Mouse (Mus musculus): ENCODE measurements around the gene Wdr60. TPM values are rescaled to one million over a fixed set of nuclear protein-coding genes. Genes with fewer than 3 reads are reported as not detected.

The Wdr60 gene
- polyA plus RNA-seq, 1 experiment: 2.9 TPM

DNA sequence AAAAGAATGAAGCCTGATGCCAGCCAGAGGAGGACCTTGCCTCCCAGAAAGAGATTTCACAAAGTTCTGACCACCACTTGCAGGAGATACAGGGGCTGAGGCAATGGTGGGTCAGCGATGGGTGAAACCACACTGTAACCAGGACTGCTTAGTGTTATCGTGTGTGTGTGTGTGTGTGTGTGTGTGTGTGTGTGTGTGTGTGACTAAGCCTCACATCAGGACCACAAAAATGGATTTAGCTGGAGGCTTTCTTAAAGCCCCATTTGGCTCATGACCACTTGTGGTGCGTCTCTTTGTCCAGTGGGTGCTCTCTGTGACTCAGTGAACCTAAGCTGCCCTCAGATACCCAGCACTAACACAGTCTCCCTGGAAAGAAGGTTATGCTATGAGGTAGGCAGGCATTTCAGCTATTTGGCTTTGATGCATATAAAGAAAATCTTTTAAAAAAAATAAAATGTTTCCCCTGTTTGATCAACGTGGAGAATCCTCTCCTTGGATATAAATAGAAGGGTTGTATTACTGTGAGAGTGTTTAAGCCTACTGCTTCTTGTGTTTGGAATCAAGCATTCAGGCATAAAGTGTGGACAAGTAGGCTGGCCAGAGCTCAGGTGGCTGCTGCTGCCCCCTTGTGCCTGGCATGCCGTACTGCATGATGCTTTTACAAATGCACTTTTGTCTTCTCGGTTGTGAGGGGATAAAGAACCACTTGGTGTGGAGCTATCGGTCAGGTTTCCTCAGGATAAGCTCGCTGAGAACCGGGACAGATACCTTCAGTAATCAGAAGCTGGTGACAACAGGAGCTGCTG lies 60.4 kb downstream of the Wdr60 start:
- no peak for TF ChIP-seq POLR2A (IDR thresholded peaks at IDR 0.05; ENCODE audit: control insufficient read depth, extremely low read depth, insufficient read depth, low read length, poor library complexity)
- peak; percentile 82; the same call in 1 of the 2 replicates for TF ChIP-seq CTCF (IDR thresholded peaks at IDR 0.05; ENCODE audit: borderline replicate concordance, control insufficient read depth, extremely low read depth, insufficient read depth, low read length, poor library complexity)

GRCm38 (mm10) chr12:116198791-116199190 lies 64.0 kb downstream of the Wdr60 start:
- Histone ChIP-seq H3K4me3 (ENCODE audit: control insufficient read depth, insufficient read depth, low read length) (no peak overlapping the region), H3K36me3 (ENCODE audit: control insufficient read depth, insufficient read depth, low read length) (no peaks in the 10 kb centered on the region), H3K27ac (ENCODE audit: control insufficient read depth, insufficient read depth, low read length) (no peak overlapping the region; the same call in 1 of the 2 replicates), H3K27me3 (ENCODE audit: control insufficient read depth, insufficient read depth, low read length) (no peaks in the 10 kb centered on the region), H3K4me1 (replicated peaks; ENCODE audit: control insufficient read depth, insufficient read depth, low read length) (peaks cover 16% of the 10 kb centered on the region)
- peak; percentile 31 for DNase-seq
- WGBS: 76% methylated on average over 6 of the region's 6 CpGs
- TF ChIP-seq CTCF (IDR thresholded peaks at IDR 0.05; ENCODE audit: borderline replicate concordance, control insufficient read depth, extremely low read depth, insufficient read depth, low read length, poor library complexity) (no peak), POLR2A (IDR thresholded peaks at IDR 0.05; ENCODE audit: control insufficient read depth, extremely low read depth, insufficient read depth, low read length, poor library complexity) (no peak)

More for the DNA sequence above, 60.4 kb downstream of the Wdr60 start:
- Histone ChIP-seq H3K27me3 (ENCODE audit: control insufficient read depth, insufficient read depth, low read length) (no peaks in the 10 kb centered on the region), H3K27ac (ENCODE audit: control insufficient read depth, insufficient read depth, low read length) (no peak overlapping the region), H3K36me3 (ENCODE audit: control insufficient read depth, insufficient read depth, low read length) (no peaks in the 10 kb centered on the region), H3K4me3 (ENCODE audit: control insufficient read depth, insufficient read depth, low read length) (no peak overlapping the region), H3K4me1 (replicated peaks; ENCODE audit: control insufficient read depth, insufficient read depth, low read length) (peaks cover 16% of the 10 kb centered on the region)
- DNase-seq: peak; percentile 68
- 32% methylated on average over 9 of the region's 9 CpGs for WGBS

DNA sequence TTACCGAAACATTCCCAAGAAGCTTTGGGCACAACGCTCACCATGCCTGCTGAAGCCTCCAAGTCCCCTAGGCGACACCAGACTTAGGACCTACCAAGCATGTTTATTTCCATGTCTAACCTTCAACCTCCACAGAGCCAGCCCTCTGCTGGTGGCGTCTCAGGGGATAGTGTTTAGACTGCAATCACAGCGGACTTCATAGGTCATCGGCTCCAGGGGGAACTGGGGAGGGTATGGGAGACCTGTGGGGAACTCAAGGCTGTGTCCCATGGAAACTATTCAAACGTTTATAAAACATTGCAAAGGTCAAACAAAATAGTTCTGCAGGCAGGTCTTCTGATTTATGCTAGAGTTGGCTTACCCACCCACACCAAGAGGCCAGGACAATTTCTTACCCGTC lies 66.6 kb downstream of the Wdr60 start:
- Histone ChIP-seq H3K27ac (ENCODE audit: control insufficient read depth, insufficient read depth, low read length) (no peak overlapping the region), H3K4me3 (ENCODE audit: control insufficient read depth, insufficient read depth, low read length) (no peak overlapping the region), H3K4me1 (replicated peaks; ENCODE audit: control insufficient read depth, insufficient read depth, low read length) (peaks cover 13% of the 10 kb centered on the region), H3K27me3 (ENCODE audit: control insufficient read depth, insufficient read depth, low read length) (no peaks in the 10 kb centered on the region), H3K36me3 (ENCODE audit: control insufficient read depth, insufficient read depth, low read length) (no peaks in the 10 kb centered on the region)
- no peak for DNase-seq
- WGBS: 87% methylated on average over 8 of the region's 8 CpGs
- TF ChIP-seq CTCF (IDR thresholded peaks at IDR 0.05; ENCODE audit: borderline replicate concordance, control insufficient read depth, extremely low read depth, insufficient read depth, low read length, poor library complexity) (no peak), POLR2A (IDR thresholded peaks at IDR 0.05; ENCODE audit: control insufficient read depth, extremely low read depth, insufficient read depth, low read length, poor library complexity) (no peak)

DNA sequence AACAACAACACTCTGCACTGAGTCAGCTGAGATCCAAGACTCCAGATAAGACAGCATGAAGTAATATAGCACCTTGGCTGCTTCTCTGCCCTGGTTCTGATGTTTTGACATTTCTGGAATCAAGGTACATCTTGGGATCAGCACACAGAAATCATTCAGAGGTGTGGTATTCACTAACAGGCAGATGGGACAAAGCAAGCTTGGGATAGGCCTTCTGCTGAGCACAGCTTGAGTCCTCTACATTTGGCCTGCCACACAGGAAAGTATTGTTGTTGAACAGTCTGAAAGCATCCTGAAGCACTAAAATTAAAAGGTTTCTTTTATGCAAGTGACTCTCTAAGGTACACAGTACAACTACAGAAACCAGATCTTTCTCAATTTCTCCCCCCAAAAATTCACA lies 68.2 kb downstream of the Wdr60 start:
- no peak for TF ChIP-seq CTCF (IDR thresholded peaks at IDR 0.05; ENCODE audit: borderline replicate concordance, control insufficient read depth, extremely low read depth, insufficient read depth, low read length, poor library complexity)

GRCm38 (mm10) chr12:116193952-116194351 lies 68.9 kb downstream of the Wdr60 start:
- peaks cover 6% of the 10 kb centered on the region for H3K4me1 ChIP-seq (replicated peaks; ENCODE audit: control insufficient read depth, insufficient read depth, low read length)
- 82% methylated on average over 6 of the region's 6 CpGs for WGBS
- H3K27ac ChIP-seq (ENCODE audit: control insufficient read depth, insufficient read depth, low read length): no peak overlapping the region
- no peaks in the 10 kb centered on the region for H3K36me3 ChIP-seq (ENCODE audit: control insufficient read depth, insufficient read depth, low read length)
- no peak for DNase-seq
- H3K27me3 ChIP-seq (ENCODE audit: control insufficient read depth, insufficient read depth, low read length): no peaks in the 10 kb centered on the region
- TF ChIP-seq CTCF (IDR thresholded peaks at IDR 0.05; ENCODE audit: borderline replicate concordance, control insufficient read depth, extremely low read depth, insufficient read depth, low read length, poor library complexity) (no peak), POLR2A (IDR thresholded peaks at IDR 0.05; ENCODE audit: control insufficient read depth, extremely low read depth, insufficient read depth, low read length, poor library complexity) (no peak)
- no peak overlapping the region for H3K4me3 ChIP-seq (ENCODE audit: control insufficient read depth, insufficient read depth, low read length)

More for the DNA sequence above, 68.2 kb downstream of the Wdr60 start:
- Histone ChIP-seq H3K36me3 (ENCODE audit: control insufficient read depth, insufficient read depth, low read length) (no peaks in the 10 kb centered on the region), H3K4me1 (replicated peaks; ENCODE audit: control insufficient read depth, insufficient read depth, low read length) (peaks cover 8% of the 10 kb centered on the region), H3K27me3 (ENCODE audit: control insufficient read depth, insufficient read depth, low read length) (no peaks in the 10 kb centered on the region), H3K27ac (ENCODE audit: control insufficient read depth, insufficient read depth, low read length) (no peak overlapping the region), H3K4me3 (ENCODE audit: control insufficient read depth, insufficient read depth, low read length) (no peak overlapping the region)
- no peak for DNase-seq

- H3K27me3 ChIP-seq (ENCODE audit: control insufficient read depth, insufficient read depth, low read length): no peaks in the 10 kb centered on the region
- TF ChIP-seq CTCF (IDR thresholded peaks at IDR 0.05; ENCODE audit: borderline replicate concordance, control insufficient read depth, extremely low read depth, insufficient read depth, low read length, poor library complexity) (no peak), POLR2A (IDR thresholded peaks at IDR 0.05; ENCODE audit: control insufficient read depth, extremely low read depth, insufficient read depth, low read length, poor library complexity) (no peak)
- H3K4me1 ChIP-seq (replicated peaks; ENCODE audit: control insufficient read depth, insufficient read depth, low read length): no peaks in the 10 kb centered on the region; the same call in 1 of the 2 replicates
- 86% methylated on average over 6 of the region's 6 CpGs for WGBS
- H3K36me3 ChIP-seq (ENCODE audit: control insufficient read depth, insufficient read depth, low read length): no peaks in the 10 kb centered on the region
- no peak for DNase-seq
- H3K4me3 ChIP-seq (ENCODE audit: control insufficient read depth, insufficient read depth, low read length): no peak overlapping the region
- no peak overlapping the region for H3K27ac ChIP-seq (ENCODE audit: control insufficient read depth, insufficient read depth, low read length)
These were observed 79.4 kb downstream of the Wdr60 start for GRCm38 (mm10) chr12:116183212-116183935.
